Mouse (Mus musculus) adrenal gland, postnatal 4 days (tissue): ENCODE measurements at regions not wholly inside any gene's neighbourhood (a gene's known extent, or its start where the extent isn't known, plus 50 kb on each side); places are given as distances from the start of the nearest gene placed in this dataset.
A peak's percentile ranks its signal among the peaks of the same experiment; 100 is the strongest.

Source experiments
- DNase-seq, 2 experiments: peaks; one replicate each; pipeline ENCODE4 v3.0.0; 2021 to 2022; ENCODE audit warnings: low spot score in 2 of 2, mixed read lengths in 2 of 2

GRCm38 (mm10) chr10:70336741-70337140, 91.8 kb downstream of the Slc16a9 start:
- no peak for DNase-seq

GRCm38 (mm10) chr10:70359421-70359820, 80.9 kb upstream of the Fam13c start:
- DNase-seq, result no peak

GRCm38 (mm10) chr10:70359834-70360233, 80.4 kb upstream of the Fam13c start:
- no peak for DNase-seq

- DNase-seq, result no peak
Measured at GRCm38 (mm10) chr10:70363054-70363453, 77.2 kb upstream of the Fam13c start.

- no peak for DNase-seq
Measured at GRCm38 (mm10) chr10:70364218-70364975, 75.9 kb upstream of the Fam13c start.

- no peak for DNase-seq
Measured at GRCm38 (mm10) chr10:70364976-70365345, 75.3 kb upstream of the Fam13c start.

GRCm38 (mm10) chr10:70365504-70365903, 74.8 kb upstream of the Fam13c start:
- DNase-seq, result no peak

- DNase-seq, result no peak
Measured at GRCm38 (mm10) chr10:70367866-70368265, 72.4 kb upstream of the Fam13c start.

GRCm38 (mm10) chr10:70368685-70369084, 71.6 kb upstream of the Fam13c start:
- peak; percentile 20 to 49 for DNase-seq

GRCm38 (mm10) chr10:70372411-70373136, 67.7 kb upstream of the Fam13c start:
- DNase-seq, result no peak

GRCm38 (mm10) chr10:70373207-70373606, 67.1 kb upstream of the Fam13c start:
- no peak for DNase-seq

- DNase-seq, result no peak
Measured at GRCm38 (mm10) chr10:70373836-70374235, 66.4 kb upstream of the Fam13c start.

- no peak for DNase-seq
Measured at GRCm38 (mm10) chr10:70374726-70375125, 65.6 kb upstream of the Fam13c start.

GRCm38 (mm10) chr10:70380041-70380651, 60.1 kb upstream of the Fam13c start:
- DNase-seq, result no peak

GRCm38 (mm10) chr10:70384689-70385088, 55.6 kb upstream of the Fam13c start:
- DNase-seq, result no peak

GRCm38 (mm10) chr10:70387729-70388128, 52.6 kb upstream of the Fam13c start:
- no peak for DNase-seq
